Mouse (Mus musculus): ENCODE results near the gene Aes.

DNA sequence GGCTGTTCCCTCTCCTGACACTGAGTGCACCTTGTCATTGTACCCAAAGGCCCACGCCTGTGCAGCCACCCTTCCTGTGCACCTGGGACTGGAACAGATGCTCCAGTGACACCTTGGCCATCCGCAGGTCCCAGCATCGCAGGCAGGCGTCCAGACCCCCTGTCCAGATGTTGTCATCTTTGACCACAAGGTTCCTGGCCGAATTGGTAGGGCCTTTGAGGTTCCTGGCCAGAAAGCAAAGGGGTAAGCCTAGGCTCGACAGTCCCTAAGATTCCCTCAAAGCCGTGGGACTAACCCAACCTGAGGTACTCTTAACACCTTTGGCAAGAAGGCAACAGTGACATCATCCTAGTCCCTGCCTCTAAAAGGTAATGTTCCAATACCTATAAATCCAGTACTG, 33.3 kb downstream of the Aes start:
- TF ChIP-seq TCF12 (IDR thresholded peaks at IDR 0.05; ENCODE audit: insufficient read depth, poor library complexity, severe bottlenecking) (no peak), POLR2A (IDR thresholded peaks at IDR 0.05; ENCODE audit: insufficient read length, low read depth) (no peak), MYOG (IDR thresholded peaks at IDR 0.05; ENCODE audit: control insufficient read depth in 1 of 3, insufficient read depth in 1 of 3, insufficient read length in 2 of 3, low read depth in 2 of 3) (no peak), MAX (IDR thresholded peaks at IDR 0.05; ENCODE audit: low read depth) (no peak)
